ENCODE assay signal across 10 mouse cellular contexts in the genomic region with DNA sequence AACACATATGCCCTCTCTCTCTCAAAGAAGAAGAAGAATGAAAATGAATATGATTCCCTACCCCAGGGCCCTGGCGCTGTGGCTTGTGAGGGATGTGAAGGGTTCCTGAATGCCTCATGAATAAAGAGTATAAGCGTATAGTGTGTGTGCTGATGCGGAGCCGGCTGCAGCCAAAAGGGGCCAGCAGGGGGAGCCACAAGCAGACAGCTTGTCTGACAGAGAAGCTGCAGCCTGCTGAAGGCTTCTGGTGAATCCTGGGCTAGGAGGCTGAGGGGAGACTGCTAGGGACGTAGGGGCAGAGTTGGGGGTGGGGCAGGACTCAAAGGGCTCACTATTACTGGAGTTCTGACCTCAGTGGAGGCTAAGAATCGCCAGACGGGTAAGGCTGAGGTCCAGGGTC. TPM values are rescaled to one million over a fixed set of nuclear protein-coding genes. Genes with fewer than 3 reads are reported as not detected.
A peak's percentile ranks its signal among the peaks of the same experiment; 100 is the strongest.
DNase-seq lines count a peak whose midpoint lies in the region; ATAC-seq and TF ChIP-seq lines count a peak whose summit lies in the region.
"Had no signal": no experiment of that assay in that cellular context is flagged by ENCODE, and none has a peak within 500 bp of the region (broad histone marks: within the 10 kb centered on the region; RNA-seq: fewer than 3 reads in every experiment).

No protein-coding gene starts in this region.

- peak; percentile 49; the same call in 1 of the 2 replicates for TF ChIP-seq CTCF in kidney, adult 2 months (conservative IDR thresholded peaks at IDR 0.05; ENCODE audit: insufficient read depth, insufficient read length, low read depth, low read length)
- 0 out of 2 replicates have a peak, but pooled peaks have one; percentile 23 for TF ChIP-seq CTCF in testis, adult 2 months (IDR thresholded peaks at IDR 0.05; ENCODE audit: control insufficient read depth, insufficient read depth, insufficient replicate concordance, low read depth, low read length)
- 0 out of 2 replicates have a peak, but pooled peaks have one; percentile 3 for TF ChIP-seq CTCF in cortical plate, adult 2 months (IDR thresholded peaks at IDR 0.05; ENCODE audit: extremely low read depth, insufficient read depth, low read length)

- H3K4me1 ChIP-seq in kidney, adult 2 months (ENCODE audit: control insufficient read depth, insufficient read depth, low read length) = peaks cover 30% of the 10 kb centered on the region
- peaks cover 18% of the 10 kb centered on the region for H3K4me1 ChIP-seq in kidney, embryonic 16.5 days (ENCODE audit: insufficient read depth, low read length)
- peaks cover 10% of the 10 kb centered on the region for H3K4me1 ChIP-seq in testis, adult 2 months (ENCODE audit: control insufficient read depth, insufficient read depth, low read length)
- H3K4me1 ChIP-seq in cortical plate, adult 2 months (ENCODE audit: control insufficient read depth, insufficient read depth, low read length) = peaks cover 5% of the 10 kb centered on the region; the same call in 1 of the 2 replicates
- peaks cover 19% of the 10 kb centered on the region for H3K4me1 ChIP-seq in forebrain, embryonic 10.5 days

- WGBS in kidney, adult 2 months = 88% methylated on average over 7 of the region's 7 CpGs
- 75% methylated on average over 7 of the region's 7 CpGs for WGBS in kidney, embryonic 16.5 days
- 81% methylated on average over 7 of the region's 7 CpGs for WGBS in forebrain, embryonic 10.5 days

- no peak for ATAC-seq in kidney, embryonic 16.5 days (ENCODE audit: low FRiP score, low TSS enrichment)

- no peak overlapping the region for H3K4me2 ChIP-seq in kidney, embryonic 16.5 days (replicated peaks; ENCODE audit: low read depth, low read length)
- H3K4me2 ChIP-seq: liver, embryonic 15.5 days had no signal

- no peak for TF ChIP-seq POLR2A in kidney, adult 2 months (IDR thresholded peaks at IDR 0.05; ENCODE audit: low read depth, low read length)
- no peak for TF ChIP-seq POLR2A in testis, adult 2 months (IDR thresholded peaks at IDR 0.05; ENCODE audit: control insufficient read depth, low read depth, low read length)
- TF ChIP-seq POLR2A in cortical plate, adult 2 months (IDR thresholded peaks at IDR 0.05; ENCODE audit: extremely low read depth, insufficient read depth, low read length) = no peak

- no peak for DNase-seq in kidney, adult 2 months
- DNase-seq in testis, postnatal 10 days (ENCODE audit: low spot score) = no peak
- peak; percentile 30 for DNase-seq in thymus, postnatal 25 days
- DNase-seq in forebrain, embryonic 10.5 days (ENCODE audit: extremely low spot score, low spot score) = no peak
- DNase-seq in right cerebral cortex, adult 2 months (ENCODE audit: low spot score in 2 of 2) = no peak
- DNase-seq: adrenal gland, postnatal 25 days had no signal

- H3K9me3 ChIP-seq in kidney, embryonic 16.5 days (ENCODE audit: low read length) = no peaks in the 10 kb centered on the region
- no peaks in the 10 kb centered on the region for H3K9me3 ChIP-seq in forebrain, embryonic 10.5 days
- H3K9me3 ChIP-seq: liver, embryonic 15.5 days had no signal

- H3K4me3 ChIP-seq in kidney, adult 2 months (ENCODE audit: insufficient read depth, low read depth, low read length) = no peak overlapping the region
- no peak overlapping the region for H3K4me3 ChIP-seq in kidney, embryonic 16.5 days (ENCODE audit: low read length)
- no peak overlapping the region for H3K4me3 ChIP-seq in testis, adult 2 months (ENCODE audit: control insufficient read depth, low read depth, low read length)
- H3K4me3 ChIP-seq in cortical plate, adult 2 months (ENCODE audit: insufficient read depth, low read length) = no peak overlapping the region
- H3K4me3 ChIP-seq in forebrain, embryonic 10.5 days = no peak overlapping the region
- H3K4me3 ChIP-seq: liver, embryonic 15.5 days had no signal

- H3K9ac ChIP-seq in kidney, embryonic 16.5 days (replicated peaks; ENCODE audit: low read length) = no peak overlapping the region
- H3K9ac ChIP-seq: liver, embryonic 15.5 days had no signal

- H3K36me3 ChIP-seq in kidney, adult 2 months (ENCODE audit: control insufficient read depth, insufficient read depth, low read length) = no peaks in the 10 kb centered on the region
- H3K36me3 ChIP-seq in kidney, embryonic 16.5 days (ENCODE audit: insufficient read depth, low read length) = no peaks in the 10 kb centered on the region
- H3K36me3 ChIP-seq in testis, adult 2 months (ENCODE audit: control insufficient read depth, insufficient read depth, low read length) = no peaks in the 10 kb centered on the region
- H3K36me3 ChIP-seq in forebrain, embryonic 10.5 days (replicated peaks) = no peaks in the 10 kb centered on the region; the same call in none of the 2 replicates
- H3K36me3 ChIP-seq: liver, embryonic 15.5 days had no signal

- no peaks in the 10 kb centered on the region for H3K27me3 ChIP-seq in kidney, adult 2 months (replicated peaks; ENCODE audit: control insufficient read depth, insufficient read depth, low read length)
- no peaks in the 10 kb centered on the region for H3K27me3 ChIP-seq in kidney, embryonic 16.5 days (ENCODE audit: insufficient read depth, low read length)
- no peaks in the 10 kb centered on the region for H3K27me3 ChIP-seq in testis, adult 2 months (ENCODE audit: control insufficient read depth, insufficient read depth, low read length)
- H3K27me3 ChIP-seq in forebrain, embryonic 10.5 days (ENCODE audit: poor library complexity, severe bottlenecking) = peaks cover 2% of the 10 kb centered on the region

- H3K27ac ChIP-seq in kidney, adult 2 months (ENCODE audit: insufficient read depth, low read depth, low read length) = no peak overlapping the region
- H3K27ac ChIP-seq in kidney, embryonic 16.5 days (ENCODE audit: low read length) = no peak overlapping the region
- no peak overlapping the region for H3K27ac ChIP-seq in testis, adult 2 months (ENCODE audit: control insufficient read depth, insufficient read depth, low read depth, low read length)
- H3K27ac ChIP-seq in cortical plate, adult 2 months (ENCODE audit: insufficient read depth, low read length) = no peak overlapping the region
- no peak overlapping the region for H3K27ac ChIP-seq in forebrain, embryonic 10.5 days
- H3K27ac ChIP-seq: liver, embryonic 15.5 days had no signal

RNA-seq across cellular contexts. Expression of a gene that starts 16.3 kb away (rescaled TPM):
- 251 and 265 TPM in 2 replicates for polyA plus RNA-seq in kidney, adult 2 months (2012; rRNA removed)
- polyA plus RNA-seq in kidney, embryonic 16.5 days (2015; fragmentation: Nextera tagmentation; extraction: Ambion mirVana) = 46.1 and 48.8 TPM in 2 replicates
- polyA plus RNA-seq in testis, adult 2 months (2012; rRNA removed) = 19.0 and 19.3 TPM in 2 replicates
- polyA plus RNA-seq in cortical plate, adult 2 months (2012; rRNA removed) = 128 and 136 TPM in 2 replicates
- polyA plus RNA-seq in forebrain, embryonic 10.5 days (2016; fragmentation: Nextera tagmentation; extraction: Ambion mirVana) = 19.8 and 19.9 TPM in 2 replicates

RNA-seq across cellular contexts. Expression of a gene that starts 16.5 kb away (rescaled TPM):
- 20.1 and 21.0 TPM in 2 replicates for polyA plus RNA-seq in kidney, adult 2 months (2012; rRNA removed)
- 85.0 and 85.9 TPM in 2 replicates for polyA plus RNA-seq in kidney, embryonic 16.5 days (2015; fragmentation: Nextera tagmentation; extraction: Ambion mirVana)
- 17.0 and 17.8 TPM in 2 replicates for polyA plus RNA-seq in testis, adult 2 months (2012; rRNA removed)
- 55.5 and 56.1 TPM in 2 replicates for polyA plus RNA-seq in cortical plate, adult 2 months (2012; rRNA removed)
- polyA plus RNA-seq in forebrain, embryonic 10.5 days (2016; fragmentation: Nextera tagmentation; extraction: Ambion mirVana) = 51.7 and 57.1 TPM in 2 replicates

RNA-seq across cellular contexts. Expression of a gene that starts 22.7 kb away (rescaled TPM):
- 6.8 and 7.1 TPM in 2 replicates for polyA plus RNA-seq in kidney, adult 2 months (2012; rRNA removed)
- polyA plus RNA-seq in kidney, embryonic 16.5 days (2015; fragmentation: Nextera tagmentation; extraction: Ambion mirVana) = 3.5 and 4.1 TPM in 2 replicates
- polyA plus RNA-seq in testis, adult 2 months (2012; rRNA removed) = 1.1 and 1.2 TPM in 2 replicates
- 0.91 and 1.0 TPM in 2 replicates for polyA plus RNA-seq in cortical plate, adult 2 months (2012; rRNA removed)
- polyA plus RNA-seq in forebrain, embryonic 10.5 days (2016; fragmentation: Nextera tagmentation; extraction: Ambion mirVana) = 0.47 and 0.48 TPM in 2 replicates

RNA-seq across cellular contexts. Expression of a gene that starts 47.2 kb away (rescaled TPM):
- polyA plus RNA-seq in kidney, adult 2 months (2012; rRNA removed) = 24.0 TPM in 2 replicates
- polyA plus RNA-seq in kidney, embryonic 16.5 days (2015; fragmentation: Nextera tagmentation; extraction: Ambion mirVana) = 38.7 and 45.6 TPM in 2 replicates
- polyA plus RNA-seq in testis, adult 2 months (2012; rRNA removed) = 48.2 and 55.9 TPM in 2 replicates
- 103 and 109 TPM in 2 replicates for polyA plus RNA-seq in cortical plate, adult 2 months (2012; rRNA removed)
- polyA plus RNA-seq in forebrain, embryonic 10.5 days (2016; fragmentation: Nextera tagmentation; extraction: Ambion mirVana) = 63.5 and 67.7 TPM in 2 replicates

RNA-seq across cellular contexts. Expression of a gene that starts 58.8 kb away (rescaled TPM):
- 53.7 and 53.8 TPM in 2 replicates for polyA plus RNA-seq in kidney, adult 2 months (2012; rRNA removed)
- polyA plus RNA-seq in kidney, embryonic 16.5 days (2015; fragmentation: Nextera tagmentation; extraction: Ambion mirVana) = 95.9 and 96.7 TPM in 2 replicates
- polyA plus RNA-seq in testis, adult 2 months (2012; rRNA removed) = 49.3 and 49.9 TPM in 2 replicates
- polyA plus RNA-seq in cortical plate, adult 2 months (2012; rRNA removed) = 63.4 TPM in 2 replicates
- 99.3 and 105 TPM in 2 replicates for polyA plus RNA-seq in forebrain, embryonic 10.5 days (2016; fragmentation: Nextera tagmentation; extraction: Ambion mirVana)
